In genomic region chr12:40140706-40141105, GRCm38 (mm10) we compare ENCODE assay signal across 21 mouse cellular contexts. TPM values are rescaled to one million over a fixed set of nuclear protein-coding genes. Genes with fewer than 3 reads are reported as not detected.
DNase-seq lines count a peak whose midpoint lies in the region; ATAC-seq and TF ChIP-seq lines count a peak whose summit lies in the region.
"Had no signal": no experiment of that assay in that cellular context is flagged by ENCODE, and none has a peak within 500 bp of the region (broad histone marks: within the 10 kb centered on the region; RNA-seq: fewer than 3 reads in every experiment).

No protein-coding gene starts in this region.

- H3K4me1 ChIP-seq in liver, postnatal 0 days (ENCODE audit: insufficient read depth), result no peaks in the 10 kb centered on the region
- no peaks in the 10 kb centered on the region for H3K4me1 ChIP-seq in embryonic facial prominence, embryonic 10.5 days
- H3K4me1 ChIP-seq: forebrain, embryonic 13.5 days; hindbrain, embryonic 13.5 days had no signal

- no peak for TF ChIP-seq CTCF in liver, postnatal 0 days (IDR thresholded peaks at IDR 0.05; ENCODE audit: low read depth)

- H3K4me2 ChIP-seq in liver, postnatal 0 days (ENCODE audit: low read depth, low read length), result no peak overlapping the region
- H3K4me2 ChIP-seq: forebrain, embryonic 13.5 days; hindbrain, embryonic 13.5 days had no signal

- peak; percentile 47 for DNase-seq in 416B (ENCODE audit: low read depth)
- DNase-seq in B cell, adult 2 months, result peak; percentile 17 to 36
- DNase-seq in liver, postnatal 0 days, result no peak
- DNase-seq in embryonic facial prominence, embryonic 10.5 days (ENCODE audit: low spot score), result no peak
- no peak for DNase-seq in kidney, postnatal 4 days
- DNase-seq: adrenal gland, postnatal 25 days; cerebellum, adult 9-10 months; cerebellum, postnatal 25 days; forebrain, postnatal 0 days; gastrocnemius, postnatal 14 days; heart, postnatal 10 days; heart, postnatal 4 days; kidney, adult 8-10 months had no signal

- 43% methylated on average over 5 of the region's 5 CpGs for WGBS in liver, postnatal 0 days (ENCODE audit: insufficient replicate concordance)
- WGBS in embryonic facial prominence, embryonic 10.5 days, result 83% methylated on average over 5 of the region's 5 CpGs

- peak; percentile 95 for ATAC-seq in common myeloid progenitor, adult 5-6 weeks (replicated peaks; ENCODE audit: low read depth, poor library complexity, severe bottlenecking)
- ATAC-seq in megakaryocyte progenitor cell, adult 5-6 weeks (replicated peaks; ENCODE audit: poor library complexity), result peak; percentile 91
- ATAC-seq in inflammation-experienced regulatory T-cells, adult 6 months, result no peak
- ATAC-seq in liver, postnatal 0 days, result no peak
- ATAC-seq: forebrain, embryonic 13.5 days; forebrain, postnatal 0 days had no signal

- no peaks in the 10 kb centered on the region for H3K36me3 ChIP-seq in liver, postnatal 0 days (replicated peaks; ENCODE audit: insufficient read depth, low read length)
- no peaks in the 10 kb centered on the region for H3K36me3 ChIP-seq in embryonic facial prominence, embryonic 10.5 days (replicated peaks)
- H3K36me3 ChIP-seq: hindbrain, embryonic 13.5 days had no signal

- no peak for TF ChIP-seq EP300 in liver, postnatal 0 days (IDR thresholded peaks at IDR 0.05; ENCODE audit: low read depth)

- no peak overlapping the region for H3K9ac ChIP-seq in liver, postnatal 0 days (replicated peaks)
- H3K9ac ChIP-seq: forebrain, embryonic 13.5 days; forebrain, postnatal 0 days; hindbrain, embryonic 13.5 days had no signal

- H3K9me3 ChIP-seq in liver, postnatal 0 days (ENCODE audit: low read length), result no peaks in the 10 kb centered on the region
- H3K9me3 ChIP-seq in embryonic facial prominence, embryonic 10.5 days, result no peaks in the 10 kb centered on the region
- H3K9me3 ChIP-seq: forebrain, embryonic 13.5 days; hindbrain, embryonic 13.5 days had no signal

- no peaks in the 10 kb centered on the region for H3K27me3 ChIP-seq in liver, postnatal 0 days (ENCODE audit: insufficient read depth, low read length)
- peaks cover 2% of the 10 kb centered on the region; the same call in 1 of the 2 replicates for H3K27me3 ChIP-seq in embryonic facial prominence, embryonic 10.5 days (replicated peaks; ENCODE audit: low read depth, poor library complexity, severe bottlenecking)
- H3K27me3 ChIP-seq: forebrain, embryonic 13.5 days; hindbrain, embryonic 13.5 days had no signal

- no peak overlapping the region for H3K27ac ChIP-seq in liver, postnatal 0 days (ENCODE audit: low read depth)
- H3K27ac ChIP-seq in embryonic facial prominence, embryonic 10.5 days (replicated peaks), result no peak overlapping the region
- H3K27ac ChIP-seq: forebrain, embryonic 13.5 days; hindbrain, embryonic 13.5 days had no signal

- no peak overlapping the region for H3K4me3 ChIP-seq in liver, postnatal 0 days (ENCODE audit: low read depth, low read length)
- no peak overlapping the region for H3K4me3 ChIP-seq in embryonic facial prominence, embryonic 10.5 days
- H3K4me3 ChIP-seq: forebrain, embryonic 13.5 days; hindbrain, embryonic 13.5 days had no signal

RNA-seq across cellular contexts. Expression of gene Scin, which starts 6.7 kb away (rescaled TPM):
- 14.5 and 15.6 TPM in 2 replicates for total RNA-seq in common myeloid progenitor, adult 5-6 weeks (2017)
- 1.8 and 2.9 TPM in 2 replicates for total RNA-seq in megakaryocyte progenitor cell, adult 5-6 weeks (2015)
- 3.2 and 4.6 TPM in 2 replicates for total RNA-seq in megakaryocyte progenitor cell, adult 5-6 weeks (2017)
- polyA plus RNA-seq in inflammation-experienced regulatory T-cells, adult 6 months (2017; shearing (Covaris generic)), result 1 to 10 TPM; 2.1 to 9.3 (median 3.1) TPM
- polyA plus RNA-seq in liver, postnatal 0 days (2015; fragmentation: Nextera tagmentation; extraction: Ambion mirVana), result 0.07 TPM in 1 of 2 replicates, not detected in the other
- 0.05 TPM in 1 of 2 replicates, not detected in the other for polyA plus RNA-seq in embryonic facial prominence, embryonic 10.5 days (2016; fragmentation: Nextera tagmentation; extraction: Ambion mirVana)
- polyA plus RNA-seq: C2C12; forebrain, embryonic 13.5 days had no signal

RNA-seq across cellular contexts. Expression of gene Lsmem1, which starts 58.6 kb away (rescaled TPM):
- not detected in 2 replicates for total RNA-seq in common myeloid progenitor, adult 5-6 weeks (2017)
- not detected in 2 replicates for total RNA-seq in megakaryocyte progenitor cell, adult 5-6 weeks (2015)
- total RNA-seq in megakaryocyte progenitor cell, adult 5-6 weeks (2017), result 0.24 and 0.54 TPM in 2 replicates
- under 1 TPM in 1 of 3 experiments, not detected in 2; 0.38 TPM for polyA plus RNA-seq in inflammation-experienced regulatory T-cells, adult 6 months (2017; shearing (Covaris generic))
- 0.24 TPM in 1 of 2 replicates, not detected in the other for polyA plus RNA-seq in liver, postnatal 0 days (2015; fragmentation: Nextera tagmentation; extraction: Ambion mirVana)
- not detected in 2 replicates for polyA plus RNA-seq in embryonic facial prominence, embryonic 10.5 days (2016; fragmentation: Nextera tagmentation; extraction: Ambion mirVana)
- total RNA-seq: adrenal gland, postnatal 25 days had no signal
- polyA plus RNA-seq: forebrain, embryonic 13.5 days; gonadal fat pad, adult 2 months; intestine, postnatal 0 days had no signal

Comparison
In these comparisons a context has a peak if more than half of its experiments do, and no peak if none do; other contexts are left out.
1. DNase-seq: peak in 416B (single experiment) and B cell, adult 2 months (2 of 2); none in liver, postnatal 0 days (single experiment), embryonic facial prominence, embryonic 10.5 days (single experiment) and kidney, postnatal 4 days (0 of 2).
2. ATAC-seq: peak in common myeloid progenitor, adult 5-6 weeks (single experiment) and megakaryocyte progenitor cell, adult 5-6 weeks (single experiment); none in inflammation-experienced regulatory T-cells, adult 6 months (single experiment) and liver, postnatal 0 days (single experiment).